Mouse (Mus musculus): ENCODE measurements around the gene Cald1. TPM values are rescaled to one million over a fixed set of nuclear protein-coding genes. Genes with fewer than 3 reads are reported as not detected.
A peak's percentile ranks its signal among the peaks of the same experiment; 100 is the strongest.

Gene Cald1
- polyA plus RNA-seq, 1 experiment from 2014 or later: 122 TPM

DNA sequence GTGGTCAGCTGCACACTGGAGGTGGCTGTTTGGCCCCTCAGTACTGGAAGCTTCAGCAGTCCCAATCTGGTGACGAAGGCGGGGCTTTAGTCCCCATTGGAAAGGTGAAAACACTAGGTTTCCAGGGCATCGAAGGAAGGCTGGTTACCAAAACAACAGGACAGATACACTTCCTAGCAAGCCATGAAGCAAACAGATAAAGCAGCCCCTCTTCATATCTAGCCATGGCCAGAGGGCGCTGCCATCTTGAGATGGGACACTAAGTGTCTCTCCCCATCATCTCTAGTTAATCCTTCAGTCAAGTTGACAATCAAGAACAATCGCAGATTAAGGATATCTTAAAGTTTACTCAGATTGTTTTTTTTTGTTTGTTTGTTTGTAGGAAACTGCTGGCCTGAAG, 167.4 kb downstream of the Cald1 start:
- H3K9ac ChIP-seq (ENCODE audit: low read length): no peak overlapping the region
- H3K27ac ChIP-seq (ENCODE audit: low read length): no peak overlapping the region
- H3K27me3 ChIP-seq (ENCODE audit: control insufficient read depth, insufficient read depth, low read length): no peaks in the 10 kb centered on the region
- no peak overlapping the region for H3K4me2 ChIP-seq (ENCODE audit: low read depth, low read length)
- peaks cover 54% of the 10 kb centered on the region for H3K36me3 ChIP-seq (ENCODE audit: control insufficient read depth, insufficient read depth)
- H3K4me3 ChIP-seq (ENCODE audit: low read length): no peak overlapping the region
- WGBS: 85% methylated on average over 5 of the region's 5 CpGs
- ATAC-seq (replicated peaks; ENCODE audit: extremely low read depth, insufficient read depth, low FRiP score): no peak
- peaks cover 4% of the 10 kb centered on the region for H3K4me1 ChIP-seq (ENCODE audit: control insufficient read depth, insufficient read depth, low read length)
- no peaks in the 10 kb centered on the region for H3K9me3 ChIP-seq (replicated peaks; ENCODE audit: control insufficient read depth, low read length)

DNA sequence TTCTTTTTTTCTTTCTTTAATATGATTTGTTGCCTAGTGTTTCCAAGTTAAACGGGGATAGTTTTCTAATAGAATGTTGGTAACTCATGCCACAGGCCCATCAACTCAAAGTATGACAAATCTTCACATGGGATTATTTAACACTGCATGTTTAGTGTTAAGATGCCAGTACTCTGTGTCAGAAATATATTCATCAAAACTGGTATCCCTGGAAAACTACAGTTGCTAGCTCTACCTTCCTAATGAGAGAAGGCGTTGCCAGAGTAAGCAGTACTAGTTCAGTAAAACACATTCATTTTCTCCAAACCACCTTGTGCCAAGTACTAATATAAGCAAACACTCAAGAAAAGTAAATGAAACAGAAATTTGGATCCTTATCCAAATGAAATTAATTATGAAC, 171.7 kb downstream of the Cald1 start:
- no peak for ATAC-seq (replicated peaks; ENCODE audit: extremely low read depth, insufficient read depth, low FRiP score)
- no peak overlapping the region for H3K9ac ChIP-seq (ENCODE audit: low read length)
- no peaks in the 10 kb centered on the region for H3K27me3 ChIP-seq (ENCODE audit: control insufficient read depth, insufficient read depth, low read length)
- H3K36me3 ChIP-seq (ENCODE audit: control insufficient read depth, insufficient read depth): peaks cover 37% of the 10 kb centered on the region
- H3K9me3 ChIP-seq (replicated peaks; ENCODE audit: control insufficient read depth, low read length): no peaks in the 10 kb centered on the region
- H3K4me3 ChIP-seq (ENCODE audit: low read length): no peak overlapping the region
- H3K4me1 ChIP-seq (ENCODE audit: control insufficient read depth, insufficient read depth, low read length): peaks cover 9% of the 10 kb centered on the region
- 78% methylated on average over 2 of the region's 2 CpGs for WGBS
- H3K27ac ChIP-seq (ENCODE audit: low read length): no peak overlapping the region; the same call in none of the 2 replicates
- H3K4me2 ChIP-seq (ENCODE audit: low read depth, low read length): no peak overlapping the region

DNA sequence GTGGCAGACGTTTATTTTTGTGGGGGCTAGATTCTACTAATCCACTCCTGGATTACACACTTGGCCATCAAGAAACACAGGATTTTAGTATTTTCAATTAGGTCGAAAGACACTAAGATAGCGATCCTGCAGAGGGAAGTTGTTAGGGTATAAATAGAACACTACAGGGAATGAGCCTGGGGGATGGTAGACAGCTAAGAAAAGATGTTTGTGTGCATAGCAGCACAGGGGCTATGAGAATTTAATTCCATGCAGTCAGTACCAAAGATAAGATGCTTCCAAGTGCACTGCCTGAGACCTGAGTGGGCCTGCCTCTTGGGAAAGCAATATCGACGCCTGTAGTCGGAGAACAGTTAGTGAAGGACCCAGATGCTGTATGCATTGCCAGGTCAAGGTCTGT, 172.2 kb downstream of the Cald1 start:
- Histone ChIP-seq H3K4me3 (ENCODE audit: low read length) (no peak overlapping the region), H3K27ac (ENCODE audit: low read length) (peak overlapping the region; percentile 78), H3K27me3 (ENCODE audit: control insufficient read depth, insufficient read depth, low read length) (no peaks in the 10 kb centered on the region), H3K4me2 (ENCODE audit: low read depth, low read length) (no peak overlapping the region; the same call in 1 of the 2 replicates), H3K36me3 (ENCODE audit: control insufficient read depth, insufficient read depth) (peaks cover 36% of the 10 kb centered on the region), H3K9ac (ENCODE audit: low read length) (no peak overlapping the region), H3K4me1 (ENCODE audit: control insufficient read depth, insufficient read depth, low read length) (peaks cover 9% of the 10 kb centered on the region), H3K9me3 (replicated peaks; ENCODE audit: control insufficient read depth, low read length) (no peaks in the 10 kb centered on the region)
- WGBS: 34% methylated on average over 6 of the region's 6 CpGs
- peak; percentile 90 for ATAC-seq (replicated peaks; ENCODE audit: extremely low read depth, insufficient read depth, low FRiP score)

DNA sequence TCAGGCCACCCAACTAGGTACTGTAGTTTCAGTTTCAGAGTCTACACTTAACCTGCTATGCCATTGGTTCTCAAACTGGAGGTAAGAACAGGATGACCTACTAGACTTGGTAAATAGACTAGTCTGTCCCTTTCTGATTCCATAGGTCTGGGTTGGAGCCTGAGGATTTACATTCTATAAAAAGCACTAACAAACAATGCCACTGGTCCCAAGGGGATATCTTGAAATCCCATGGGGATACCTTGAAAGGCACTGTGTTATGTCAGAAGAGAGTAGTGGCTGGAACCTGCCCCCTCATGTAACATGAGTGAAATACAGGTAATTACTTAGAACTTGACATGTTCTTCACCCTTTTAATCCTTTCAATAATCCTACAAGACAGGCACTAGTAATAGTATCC, 178.1 kb downstream of the Cald1 start:
- Histone ChIP-seq H3K4me2 (ENCODE audit: low read depth, low read length) (no peak overlapping the region), H3K4me1 (ENCODE audit: control insufficient read depth, insufficient read depth, low read length) (no peaks in the 10 kb centered on the region; the same call in 1 of the 2 replicates), H3K27ac (ENCODE audit: low read length) (no peak overlapping the region), H3K9ac (ENCODE audit: low read length) (no peak overlapping the region), H3K36me3 (ENCODE audit: control insufficient read depth, insufficient read depth) (peaks cover 12% of the 10 kb centered on the region), H3K9me3 (replicated peaks; ENCODE audit: control insufficient read depth, low read length) (no peaks in the 10 kb centered on the region), H3K4me3 (ENCODE audit: low read length) (no peak overlapping the region), H3K27me3 (ENCODE audit: control insufficient read depth, insufficient read depth, low read length) (no peaks in the 10 kb centered on the region)
- no peak for ATAC-seq (replicated peaks; ENCODE audit: extremely low read depth, insufficient read depth, low FRiP score)

DNA sequence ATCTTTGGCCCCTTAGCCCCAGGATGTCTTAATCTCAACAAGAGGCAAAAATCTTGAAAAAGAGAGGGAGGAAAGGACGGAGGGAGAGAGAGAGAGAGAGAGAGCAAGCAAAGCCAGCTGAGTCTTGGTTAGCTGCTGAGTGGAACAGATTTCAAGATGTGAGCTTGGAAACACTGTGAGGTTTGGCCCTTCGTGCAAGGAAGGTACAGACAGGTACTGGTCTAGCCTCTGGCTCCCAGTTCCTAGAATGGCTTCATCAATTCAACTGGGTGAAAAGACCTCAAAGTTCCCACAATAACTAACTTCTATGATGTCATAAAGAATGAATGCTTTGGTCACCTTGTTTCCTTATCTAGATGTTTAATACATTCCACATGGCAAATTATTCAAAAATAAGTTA, 178.8 kb downstream of the Cald1 start:
- no peaks in the 10 kb centered on the region for H3K27me3 ChIP-seq (ENCODE audit: control insufficient read depth, insufficient read depth, low read length)
- H3K36me3 ChIP-seq (ENCODE audit: control insufficient read depth, insufficient read depth): peaks cover 7% of the 10 kb centered on the region; the same call in 1 of the 2 replicates
- H3K9ac ChIP-seq (ENCODE audit: low read length): no peak overlapping the region
- H3K27ac ChIP-seq (ENCODE audit: low read length): no peak overlapping the region
- 80% methylated on average over 2 of the region's 2 CpGs for WGBS
- no peak overlapping the region for H3K4me2 ChIP-seq (ENCODE audit: low read depth, low read length)
- no peak overlapping the region for H3K4me3 ChIP-seq (ENCODE audit: low read length)
- no peaks in the 10 kb centered on the region for H3K9me3 ChIP-seq (replicated peaks; ENCODE audit: control insufficient read depth, low read length)
- ATAC-seq (replicated peaks; ENCODE audit: extremely low read depth, insufficient read depth, low FRiP score): no peak
- no peaks in the 10 kb centered on the region; the same call in 1 of the 2 replicates for H3K4me1 ChIP-seq (ENCODE audit: control insufficient read depth, insufficient read depth, low read length)

DNA sequence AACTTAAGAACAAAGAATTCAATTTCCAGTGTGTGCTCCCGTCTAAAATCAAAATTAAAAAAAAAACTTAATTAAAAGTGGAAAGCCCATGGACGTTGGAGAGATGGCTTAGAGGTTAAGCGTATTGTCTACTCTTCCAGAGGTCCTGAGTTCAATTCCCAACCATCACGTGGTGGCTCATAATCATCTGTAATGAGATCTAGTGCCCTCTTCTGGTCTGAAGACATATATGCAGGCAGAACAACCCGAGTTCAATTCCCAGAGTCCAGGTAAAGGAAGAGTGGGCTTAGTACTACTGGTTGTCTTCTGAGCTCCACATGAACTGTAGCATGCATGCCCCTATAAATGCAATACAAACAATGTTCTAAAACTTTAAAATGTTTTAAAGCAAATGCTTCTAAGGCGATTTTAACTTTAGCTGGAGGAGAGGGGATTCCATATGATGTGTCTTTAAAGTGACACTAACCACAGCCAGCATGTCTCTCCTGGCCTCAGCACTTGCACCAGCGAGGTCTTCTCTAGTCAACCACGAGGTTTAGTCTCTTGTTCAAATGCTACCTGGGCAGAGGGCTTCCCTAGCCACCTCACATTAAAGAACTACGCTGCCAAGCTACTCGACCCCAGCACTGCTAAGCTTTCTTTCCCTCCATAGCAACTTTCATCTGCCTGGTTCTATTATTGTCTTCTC, 179.8 kb downstream of the Cald1 start:
- WGBS: 72% methylated on average over 10 of the region's 10 CpGs

DNA sequence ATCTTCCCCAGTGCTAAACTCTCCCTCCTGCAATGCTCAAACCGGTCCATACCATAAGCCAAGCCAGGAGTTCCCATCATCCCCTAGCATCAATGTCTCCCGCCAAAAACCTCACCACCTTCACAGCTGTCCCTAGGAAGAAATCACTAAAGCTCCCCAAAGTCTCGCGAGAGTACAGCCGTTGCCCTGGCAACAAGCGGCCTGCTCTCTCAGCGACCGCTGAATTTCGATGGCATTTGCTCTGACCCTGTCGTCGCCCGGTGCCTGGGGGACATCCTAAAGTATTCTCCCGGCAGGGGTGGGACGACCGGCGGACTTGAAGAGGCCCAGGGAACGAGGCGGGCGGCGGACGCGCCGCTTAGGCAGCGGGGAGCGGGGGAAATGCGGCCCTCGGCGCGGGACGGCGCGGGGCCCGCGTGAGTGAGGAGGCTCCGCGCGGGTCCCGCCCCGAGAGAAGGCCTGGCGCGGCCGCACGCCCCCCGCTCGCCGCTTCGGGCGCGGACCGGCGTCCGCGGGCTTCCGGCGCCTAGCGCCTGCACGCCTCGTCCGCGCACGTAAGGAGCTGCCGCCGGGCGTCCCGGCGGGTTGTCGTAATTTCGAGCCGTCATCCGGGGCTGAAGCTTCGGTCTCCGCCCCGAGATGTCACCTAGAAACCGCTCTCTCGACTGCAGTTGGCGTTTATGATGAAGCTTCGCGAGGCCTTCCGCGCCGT, 182.1 kb downstream of the Cald1 start, which contains the start of gene Agbl3:
Gene Agbl3 (plus strand): TSS at position 202 of the 712 bp plus-strand sequence.
- peak within 1 kb of the TSS; percentile 99 for H3K27ac ChIP-seq (ENCODE audit: low read length)
- no peaks in the 10 kb centered on the region for H3K27me3 ChIP-seq (ENCODE audit: control insufficient read depth, insufficient read depth, low read length)
- no peaks in the 10 kb centered on the region; the same call in 1 of the 2 replicates for H3K4me1 ChIP-seq (ENCODE audit: control insufficient read depth, insufficient read depth, low read length)
- H3K9me3 ChIP-seq (replicated peaks; ENCODE audit: control insufficient read depth, low read length): no peaks in the 10 kb centered on the region
- ATAC-seq (replicated peaks; ENCODE audit: extremely low read depth, insufficient read depth, low FRiP score): peak; percentile 89
- peak within 1 kb of the TSS; percentile 96 for H3K9ac ChIP-seq (ENCODE audit: low read length)
- H3K36me3 ChIP-seq (ENCODE audit: control insufficient read depth, insufficient read depth): no peaks in the 10 kb centered on the region
- H3K4me2 ChIP-seq (ENCODE audit: low read depth, low read length): peak within 1 kb of the TSS; percentile 83
- WGBS: under 1% methylated on average over 76 of the region's 81 CpGs
- H3K4me3 ChIP-seq (ENCODE audit: low read length): peak within 1 kb of the TSS; percentile 79

More for the DNA sequence above, 179.8 kb downstream of the Cald1 start:
- peaks cover 2% of the 10 kb centered on the region; the same call in 1 of the 2 replicates for H3K36me3 ChIP-seq (ENCODE audit: control insufficient read depth, insufficient read depth)
- no peak overlapping the region for H3K9ac ChIP-seq (ENCODE audit: low read length)
- H3K27me3 ChIP-seq (ENCODE audit: control insufficient read depth, insufficient read depth, low read length): no peaks in the 10 kb centered on the region
- H3K27ac ChIP-seq (ENCODE audit: low read length): no peak overlapping the region
- no peaks in the 10 kb centered on the region; the same call in 1 of the 2 replicates for H3K4me1 ChIP-seq (ENCODE audit: control insufficient read depth, insufficient read depth, low read length)
- H3K4me3 ChIP-seq (ENCODE audit: low read length): no peak overlapping the region
- H3K4me2 ChIP-seq (ENCODE audit: low read depth, low read length): no peak overlapping the region
- ATAC-seq (replicated peaks; ENCODE audit: extremely low read depth, insufficient read depth, low FRiP score): no peak
- H3K9me3 ChIP-seq (replicated peaks; ENCODE audit: control insufficient read depth, low read length): no peaks in the 10 kb centered on the region

DNA sequence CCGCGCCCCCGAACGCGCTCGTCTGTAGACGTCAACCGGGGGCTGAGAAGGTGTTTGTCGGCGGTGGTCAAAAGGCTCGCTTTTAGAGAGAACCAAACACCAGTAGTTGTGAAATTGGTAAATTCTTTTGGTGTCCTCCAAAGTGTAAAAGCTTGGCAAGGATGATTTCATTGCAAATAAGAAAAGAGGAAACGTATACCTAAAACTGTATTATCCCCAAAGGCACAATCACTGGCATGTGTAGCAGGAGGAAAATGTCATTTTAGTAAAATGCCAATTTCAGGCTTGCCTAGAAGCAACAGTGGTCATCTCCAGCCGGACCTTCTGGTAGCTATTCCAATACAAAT, 182.6 kb downstream of the Cald1 start:
- H3K27me3 ChIP-seq (ENCODE audit: control insufficient read depth, insufficient read depth, low read length): no peaks in the 10 kb centered on the region
- no peaks in the 10 kb centered on the region for H3K36me3 ChIP-seq (ENCODE audit: control insufficient read depth, insufficient read depth)
- H3K9ac ChIP-seq (ENCODE audit: low read length): peak overlapping the region; percentile 96
- WGBS: 3% methylated on average over 13 of the region's 13 CpGs
- H3K9me3 ChIP-seq (replicated peaks; ENCODE audit: control insufficient read depth, low read length): no peaks in the 10 kb centered on the region
- peak overlapping the region; percentile 83 for H3K4me2 ChIP-seq (ENCODE audit: low read depth, low read length)
- peak overlapping the region; percentile 79 for H3K4me3 ChIP-seq (ENCODE audit: low read length)
- H3K4me1 ChIP-seq (ENCODE audit: control insufficient read depth, insufficient read depth, low read length): no peaks in the 10 kb centered on the region; the same call in 1 of the 2 replicates
- no peak for ATAC-seq (replicated peaks; ENCODE audit: extremely low read depth, insufficient read depth, low FRiP score)
- H3K27ac ChIP-seq (ENCODE audit: low read length): peak overlapping the region; percentile 99

DNA sequence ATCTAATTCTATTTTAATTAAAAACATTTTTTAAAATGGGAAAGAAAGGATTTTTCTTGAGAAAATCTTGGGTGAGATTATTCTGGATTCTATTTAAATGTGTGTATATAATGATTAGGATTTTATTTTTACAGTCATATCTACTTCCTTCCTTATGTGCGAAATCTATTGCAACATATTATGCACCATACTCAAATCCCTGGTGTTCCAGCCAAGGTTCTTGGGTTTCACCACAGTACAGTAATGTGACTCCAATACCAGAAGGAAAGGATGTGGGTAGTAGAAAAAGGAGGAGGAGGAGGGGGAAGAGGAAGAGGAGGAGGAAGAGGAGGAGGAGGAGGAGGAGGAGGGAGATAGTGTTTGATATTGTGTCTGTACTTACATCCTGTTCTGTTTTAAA, 184.2 kb downstream of the Cald1 start:
- no peaks in the 10 kb centered on the region for H3K27me3 ChIP-seq (ENCODE audit: control insufficient read depth, insufficient read depth, low read length)
- no peaks in the 10 kb centered on the region; the same call in 1 of the 2 replicates for H3K4me1 ChIP-seq (ENCODE audit: control insufficient read depth, insufficient read depth, low read length)
- no peaks in the 10 kb centered on the region for H3K9me3 ChIP-seq (replicated peaks; ENCODE audit: control insufficient read depth, low read length)
- H3K36me3 ChIP-seq (ENCODE audit: control insufficient read depth, insufficient read depth): peaks cover under 1% of the 10 kb centered on the region; the same call in 1 of the 2 replicates
- ATAC-seq (replicated peaks; ENCODE audit: extremely low read depth, insufficient read depth, low FRiP score): no peak
- H3K27ac ChIP-seq (ENCODE audit: low read length): no peak overlapping the region
- H3K4me3 ChIP-seq (ENCODE audit: low read length): no peak overlapping the region
- 92% methylated on average over 1 of the region's 1 CpGs for WGBS
- no peak overlapping the region for H3K9ac ChIP-seq (ENCODE audit: low read length)
- H3K4me2 ChIP-seq (ENCODE audit: low read depth, low read length): no peak overlapping the region
